Mouse (Mus musculus) cerebellum, adult 2 months (tissue): ENCODE results near the gene Bsph2.

ENCODE experiments used
- CTCF ChIP-seq: fragments of 200-500 bp; IDR thresholded peaks from 2 replicates; pipeline ENCODE4 v1.5.1; 2011; ENCODE audit warnings: low read depth, mild to moderate bottlenecking, control low read depth, low read length, moderate library complexity, borderline replicate concordance; ENCODE audit not compliant: insufficient read depth
- POLR2A ChIP-seq: fragments of 200-500 bp; IDR thresholded peaks from 2 replicates; pipeline ENCODE4 v1.6.1; 2011; ENCODE audit warnings: low read length, control low read depth, borderline replicate concordance; ENCODE audit not compliant: insufficient read depth

DNA sequence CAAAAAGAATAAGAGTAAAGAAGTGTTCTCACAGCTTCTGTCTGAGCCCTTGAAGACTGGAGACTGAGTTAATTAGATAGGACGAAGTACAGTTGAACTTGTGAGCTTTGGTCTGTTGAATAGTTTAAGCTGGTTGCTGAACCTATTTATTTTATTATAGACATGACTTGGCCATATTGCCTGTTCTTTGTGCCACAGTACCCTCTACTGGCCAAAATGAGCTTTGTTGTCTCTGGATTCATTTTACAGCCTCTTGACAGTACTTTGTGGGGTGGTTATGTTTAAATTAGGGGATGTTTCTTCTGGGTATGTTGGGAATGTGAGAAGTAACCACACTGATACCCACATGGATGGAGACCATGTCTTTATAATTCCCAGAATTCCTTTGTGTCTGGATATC is 59.3 kb downstream of the Bsph2 start:
- no peak for TF ChIP-seq CTCF
- no peak for TF ChIP-seq POLR2A
